Mouse (Mus musculus): ENCODE measurements around the gene Tmem201. TPM values are rescaled to one million over a fixed set of nuclear protein-coding genes. Genes with fewer than 3 reads are reported as not detected.

Tmem201 gene
- polyA plus RNA-seq, 1 experiment: 19.6 TPM

GRCm38 (mm10) chr4:149690828-149691280, 47.0 kb downstream of the Tmem201 start:
- no peak overlapping the region for H3K27ac ChIP-seq (ENCODE audit: insufficient read depth, low read length)
- H3K4me3 ChIP-seq (ENCODE audit: insufficient read depth, low read length): no peak overlapping the region
- TF ChIP-seq POLR2A (IDR thresholded peaks at IDR 0.05; ENCODE audit: low read depth, low read length): no peak
- TF ChIP-seq CTCF (IDR thresholded peaks at IDR 0.05; ENCODE audit: borderline replicate concordance, insufficient read depth, low read length): no peak
- no peaks in the 10 kb centered on the region for H3K4me1 ChIP-seq (ENCODE audit: control insufficient read depth, insufficient read depth, low read length)

DNA sequence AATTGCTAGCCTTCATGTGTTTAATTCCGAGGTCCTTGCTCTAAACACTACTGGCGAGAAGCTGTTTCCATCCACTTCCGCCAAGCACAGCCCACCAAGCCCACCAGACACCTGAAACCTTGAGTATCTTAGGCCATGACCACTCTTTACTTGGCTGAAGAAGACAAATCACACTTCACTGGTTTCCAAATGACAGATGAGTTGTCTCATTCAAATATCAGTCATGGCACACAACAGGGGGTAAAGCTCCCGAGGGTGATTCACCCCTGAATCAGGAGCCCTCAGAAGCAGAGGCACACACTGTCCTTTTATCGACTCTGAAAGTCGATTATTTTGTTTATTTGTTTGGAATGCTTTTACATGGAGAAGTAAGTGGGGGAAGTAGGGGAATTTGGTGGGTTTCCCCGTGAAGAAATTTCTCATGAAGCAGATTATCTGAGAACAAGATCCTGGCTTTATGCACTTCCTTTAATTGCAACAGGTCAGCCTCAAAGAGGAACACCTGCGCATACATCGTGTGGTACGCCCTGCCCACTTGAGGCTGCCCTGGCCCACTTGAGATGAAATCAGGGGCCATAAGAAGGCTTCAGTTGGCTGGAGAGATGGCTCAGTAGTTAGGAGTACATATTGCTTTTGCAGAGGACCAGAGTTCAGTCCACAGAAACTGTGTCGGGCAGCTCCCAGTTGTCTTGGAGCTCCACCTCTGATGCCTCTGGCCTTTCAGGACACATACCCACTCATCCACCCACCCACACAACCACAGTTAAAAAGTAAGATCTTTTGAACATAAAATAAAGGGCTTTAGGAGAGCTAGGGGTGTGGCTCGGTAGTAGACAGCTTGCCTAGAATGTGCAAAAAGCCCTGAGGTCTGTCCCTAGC, 47.8 kb downstream of the Tmem201 start:
- TF ChIP-seq CTCF (IDR thresholded peaks at IDR 0.05; ENCODE audit: borderline replicate concordance, insufficient read depth, low read length) (no peak), POLR2A (IDR thresholded peaks at IDR 0.05; ENCODE audit: low read depth, low read length) (no peak)
- Histone ChIP-seq H3K4me1 (ENCODE audit: control insufficient read depth, insufficient read depth, low read length) (no peaks in the 10 kb centered on the region), H3K27ac (ENCODE audit: insufficient read depth, low read length) (no peak overlapping the region), H3K4me3 (ENCODE audit: insufficient read depth, low read length) (no peak overlapping the region)

DNA sequence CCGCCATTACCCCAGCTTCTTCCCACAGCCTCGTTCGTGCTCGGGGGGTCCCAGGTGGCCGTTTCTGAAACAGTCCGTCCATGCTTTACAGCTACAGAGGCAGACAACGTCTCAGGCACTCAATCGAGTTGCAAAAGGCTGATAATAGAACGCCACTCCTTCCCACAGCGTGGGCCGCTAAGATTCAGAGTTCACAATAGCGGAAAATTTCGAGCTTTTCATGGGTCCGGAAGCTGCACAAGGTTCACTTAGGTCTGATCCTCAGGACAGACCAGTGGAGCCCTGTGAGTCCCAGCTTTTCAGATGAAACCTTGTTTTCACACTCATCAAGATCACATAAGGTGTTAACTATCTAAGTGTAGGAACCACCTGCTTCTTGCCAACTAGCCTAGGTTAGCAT, 49.0 kb downstream of the Tmem201 start:
- Histone ChIP-seq H3K27ac (ENCODE audit: insufficient read depth, low read length) (no peak overlapping the region), H3K4me3 (ENCODE audit: insufficient read depth, low read length) (no peak overlapping the region)
- no peak for TF ChIP-seq CTCF (IDR thresholded peaks at IDR 0.05; ENCODE audit: borderline replicate concordance, insufficient read depth, low read length)
- no peak for TF ChIP-seq POLR2A (IDR thresholded peaks at IDR 0.05; ENCODE audit: low read depth, low read length)

DNA sequence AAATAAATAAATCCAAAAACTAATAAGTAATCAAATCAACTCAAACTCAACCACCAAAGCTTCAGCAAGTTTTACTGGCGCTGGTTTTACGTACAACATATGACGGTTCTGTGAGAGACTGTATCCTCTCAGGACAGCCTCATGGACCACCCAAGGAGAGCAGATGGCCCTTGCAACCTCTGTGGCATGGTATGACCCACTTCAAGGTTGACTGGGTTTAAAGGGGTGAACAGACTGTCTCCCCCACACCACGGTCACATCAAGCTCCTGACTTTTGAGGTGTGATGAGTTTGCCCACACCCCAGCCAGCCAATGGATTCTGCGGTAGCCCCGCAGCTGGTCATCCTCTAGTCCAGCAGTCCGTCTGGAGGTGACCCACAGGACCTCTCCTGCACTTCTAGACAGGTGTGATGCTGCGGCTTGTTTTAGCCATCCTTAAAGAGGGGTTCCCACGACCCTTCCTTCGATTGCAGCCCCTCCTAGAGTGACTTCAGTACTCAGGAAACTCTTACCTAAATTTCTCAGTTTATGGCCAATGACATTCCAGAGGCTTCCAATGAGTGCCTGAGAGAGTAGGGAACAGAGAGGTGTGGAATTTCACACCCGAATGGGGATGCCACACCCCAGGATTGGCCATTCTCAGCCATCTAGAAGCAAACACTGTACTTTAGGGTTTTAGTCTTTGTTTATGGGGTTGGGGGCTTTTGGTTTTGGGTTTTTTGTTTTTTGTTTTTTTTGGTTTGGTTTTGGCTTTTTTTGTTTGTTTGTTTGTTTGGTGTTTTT, 52.8 kb downstream of the Tmem201 start:
- TF ChIP-seq POLR2A (IDR thresholded peaks at IDR 0.05; ENCODE audit: low read depth, low read length): no peak
- TF ChIP-seq CTCF (IDR thresholded peaks at IDR 0.05; ENCODE audit: borderline replicate concordance, insufficient read depth, low read length): no peak
- H3K4me1 ChIP-seq (ENCODE audit: control insufficient read depth, insufficient read depth, low read length): no peaks in the 10 kb centered on the region
- H3K27ac ChIP-seq (ENCODE audit: insufficient read depth, low read length): no peak overlapping the region
- no peak overlapping the region for H3K4me3 ChIP-seq (ENCODE audit: insufficient read depth, low read length)

More for the DNA sequence above, 49.0 kb downstream of the Tmem201 start:
- H3K4me1 ChIP-seq (ENCODE audit: control insufficient read depth, insufficient read depth, low read length): no peaks in the 10 kb centered on the region

DNA sequence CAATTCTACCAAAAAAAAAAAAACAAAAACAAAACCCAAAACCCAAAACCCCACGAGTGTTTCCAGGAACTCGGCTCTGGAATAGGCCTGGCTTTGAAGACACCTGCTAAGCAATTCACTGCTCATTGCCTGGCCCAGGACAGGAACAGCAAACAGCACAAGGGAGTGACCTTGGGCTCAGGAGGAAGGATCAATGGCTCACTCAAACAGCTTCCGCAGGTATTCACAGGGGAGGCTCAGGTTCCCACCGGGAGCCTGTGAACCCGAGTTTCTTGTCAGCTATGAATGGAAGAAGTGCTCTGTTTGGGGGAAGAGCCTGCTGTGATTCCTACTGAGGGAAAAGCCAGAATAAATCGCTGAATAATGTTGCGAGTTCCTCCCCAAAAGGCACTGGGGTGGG, 54.0 kb downstream of the Tmem201 start:
- H3K27ac ChIP-seq (ENCODE audit: insufficient read depth, low read length): no peak overlapping the region
- TF ChIP-seq CTCF (IDR thresholded peaks at IDR 0.05; ENCODE audit: borderline replicate concordance, insufficient read depth, low read length) (no peak), POLR2A (IDR thresholded peaks at IDR 0.05; ENCODE audit: low read depth, low read length) (no peak)
- no peaks in the 10 kb centered on the region for H3K4me1 ChIP-seq (ENCODE audit: control insufficient read depth, insufficient read depth, low read length)
- no peak overlapping the region for H3K4me3 ChIP-seq (ENCODE audit: insufficient read depth, low read length)

DNA sequence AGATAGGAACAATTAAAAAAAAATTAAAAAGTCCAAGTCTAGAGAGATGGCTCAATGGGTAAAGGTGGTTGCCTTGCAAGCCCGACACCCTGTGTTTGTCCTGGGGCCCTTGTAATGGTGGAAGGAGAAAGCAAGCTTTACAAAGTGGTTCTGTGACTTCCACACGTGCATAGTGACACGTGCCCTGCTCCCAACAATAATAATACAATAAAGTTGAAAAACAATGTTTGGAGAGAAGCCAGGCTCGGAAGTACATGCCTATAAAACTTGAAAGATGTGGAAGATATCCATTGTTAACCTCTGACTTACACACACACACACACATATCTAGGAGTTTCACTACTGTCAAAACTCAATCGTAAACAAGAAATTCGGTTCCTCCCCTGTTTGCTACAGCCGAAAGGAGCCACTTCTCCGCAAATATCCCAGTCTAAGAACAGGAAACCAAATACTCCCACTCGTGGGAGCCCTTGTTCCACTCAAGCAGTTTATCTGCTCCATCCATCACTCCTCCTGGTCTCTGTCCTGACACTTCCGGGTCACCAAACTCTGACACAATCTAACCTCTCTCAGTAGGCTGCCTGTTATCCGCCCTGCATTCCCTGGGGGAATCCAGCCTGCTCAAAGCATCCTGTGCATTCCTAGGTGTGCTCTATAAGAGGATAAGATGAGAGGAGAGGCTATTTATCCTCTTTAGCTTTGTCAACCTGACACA, 58.6 kb downstream of the Tmem201 start:
- TF ChIP-seq CTCF (IDR thresholded peaks at IDR 0.05; ENCODE audit: borderline replicate concordance, insufficient read depth, low read length): no peak
- no peak for TF ChIP-seq POLR2A (IDR thresholded peaks at IDR 0.05; ENCODE audit: low read depth, low read length)
- Histone ChIP-seq H3K27ac (ENCODE audit: insufficient read depth, low read length) (no peak overlapping the region), H3K4me3 (ENCODE audit: insufficient read depth, low read length) (no peak overlapping the region), H3K4me1 (ENCODE audit: control insufficient read depth, insufficient read depth, low read length) (no peaks in the 10 kb centered on the region)

DNA sequence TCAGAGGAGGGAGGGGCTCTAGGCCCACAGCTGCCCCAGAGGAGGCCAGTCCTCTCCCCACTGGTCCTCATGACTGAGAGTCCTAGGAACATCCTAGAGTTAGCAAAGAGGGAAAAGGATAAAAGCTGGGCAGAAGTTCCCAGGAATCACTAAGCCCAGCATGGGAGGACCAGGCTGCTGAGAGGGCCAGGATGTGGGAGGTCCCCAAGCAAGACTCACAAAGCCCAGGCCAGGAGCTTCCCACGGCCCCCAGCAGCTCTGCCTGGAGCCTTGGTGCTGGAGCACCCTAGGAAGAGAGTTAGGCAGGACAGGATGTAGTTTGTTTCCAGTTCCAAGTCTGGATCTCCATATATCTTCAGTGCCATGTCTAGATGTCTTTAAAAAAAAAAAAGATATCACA, 59.8 kb downstream of the Tmem201 start:
- no peak overlapping the region for H3K4me3 ChIP-seq (ENCODE audit: insufficient read depth, low read length)
- H3K4me1 ChIP-seq (ENCODE audit: control insufficient read depth, insufficient read depth, low read length): no peaks in the 10 kb centered on the region
- no peak for TF ChIP-seq POLR2A (IDR thresholded peaks at IDR 0.05; ENCODE audit: low read depth, low read length)
- TF ChIP-seq CTCF (IDR thresholded peaks at IDR 0.05; ENCODE audit: borderline replicate concordance, insufficient read depth, low read length): no peak
- no peak overlapping the region for H3K27ac ChIP-seq (ENCODE audit: insufficient read depth, low read length)

DNA sequence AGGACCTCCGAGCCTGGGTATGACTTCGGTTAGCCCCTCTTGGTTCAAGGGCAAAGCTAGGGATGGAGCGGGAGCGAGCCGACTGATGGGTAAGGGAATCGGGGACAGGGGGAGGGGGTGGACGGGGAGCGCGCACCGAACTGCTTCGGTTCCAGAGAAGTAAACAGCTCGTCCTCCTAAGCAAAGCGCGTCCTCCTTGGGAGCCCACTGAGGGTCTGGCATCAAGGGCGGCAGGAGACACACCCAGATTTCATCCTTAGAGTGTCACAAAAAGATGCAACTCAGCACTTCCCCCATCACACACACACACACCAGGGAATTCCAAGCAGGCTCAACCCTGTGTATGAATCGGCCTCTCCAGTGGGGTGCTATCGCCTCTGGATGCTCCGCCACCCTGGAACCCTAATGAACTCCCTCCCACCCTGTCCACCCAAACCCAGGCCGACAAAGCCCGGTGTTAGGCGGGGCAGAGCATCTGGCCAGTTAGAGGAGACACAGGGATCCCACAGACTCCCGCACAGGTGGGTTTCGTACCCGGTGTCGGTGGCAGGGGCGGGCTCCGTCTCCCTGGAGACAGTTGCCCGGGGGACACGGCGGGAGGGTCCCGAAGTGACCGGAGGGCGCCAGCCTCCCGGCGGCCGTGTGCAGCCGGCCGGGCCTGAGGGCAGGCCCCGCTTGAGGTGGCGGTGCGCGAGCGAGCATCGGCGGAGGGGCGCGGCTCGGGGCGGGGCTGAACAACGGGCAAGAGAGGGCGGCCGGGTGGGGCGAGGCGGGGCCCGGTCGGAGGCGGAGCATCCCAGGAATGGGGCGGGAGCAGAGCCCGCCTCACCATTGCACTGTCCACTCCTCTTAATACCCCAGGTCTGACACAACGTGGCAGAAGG, 62.2 kb downstream of the Tmem201 start:
- Histone ChIP-seq H3K27ac (ENCODE audit: insufficient read depth, low read length) (no peak overlapping the region), H3K4me3 (ENCODE audit: insufficient read depth, low read length) (peak overlapping the region; percentile 58), H3K4me1 (ENCODE audit: control insufficient read depth, insufficient read depth, low read length) (no peaks in the 10 kb centered on the region)
- TF ChIP-seq POLR2A (IDR thresholded peaks at IDR 0.05; ENCODE audit: low read depth, low read length) (peak; percentile 66), CTCF (IDR thresholded peaks at IDR 0.05; ENCODE audit: borderline replicate concordance, insufficient read depth, low read length) (no peak)

All from embryonic fibroblast, embryonic 13.5 days (primary cell).